In genomic region chrX:73227914-73228605, GRCm38 (mm10) we compare ENCODE assay signal across 8 mouse cellular contexts. TPM values are rescaled to one million over a fixed set of nuclear protein-coding genes. Genes with fewer than 3 reads are reported as not detected.
A peak's percentile ranks its signal among the peaks of the same experiment; 100 is the strongest.
DNase-seq lines count a peak whose midpoint lies in the region; ATAC-seq lines count a peak whose summit lies in the region.

Gene F8a, plus strand, starts transcription at chrX:73228291.

- 20% methylated on average over 39 of the region's 39 CpGs for WGBS in intestine, embryonic 15.5 days

- H3K9me3 ChIP-seq in intestine, embryonic 15.5 days: no peaks in the 10 kb centered on the region

- peak within 1 kb of the TSS; percentile 64 for H3K9ac ChIP-seq in intestine, embryonic 15.5 days

- no peaks in the 10 kb centered on the region for H3K36me3 ChIP-seq in intestine, embryonic 15.5 days

- H3K27ac ChIP-seq in intestine, embryonic 15.5 days: peak within 1 kb of the TSS; percentile 87

- H3K4me3 ChIP-seq in intestine, embryonic 15.5 days (replicated peaks): peak within 1 kb of the TSS; percentile 62

- DNase-seq in adrenal gland, adult 2 months: peak; percentile 89
- peak; percentile 84 for DNase-seq in embryo, embryonic 11 days
- DNase-seq in gastrocnemius, postnatal 25 days: peak; percentile 78
- DNase-seq in left cerebral cortex, postnatal 25 days (ENCODE audit: low spot score in 2 of 2): peak; percentile 68 to 87
- DNase-seq in mesoderm, embryonic 11.5 days (ENCODE audit: low read depth, low spot score): peak; percentile 81
- DNase-seq in right cerebral cortex, postnatal 25 days: peak; percentile 70
- peak; percentile 64 to 72 for DNase-seq in urinary bladder, postnatal 36 days (ENCODE audit: low spot score in 2 of 2)

- H3K4me2 ChIP-seq in intestine, embryonic 15.5 days (replicated peaks): peak within 1 kb of the TSS; percentile 76

- no peaks in the 10 kb centered on the region; the same call in 1 of the 2 replicates for H3K27me3 ChIP-seq in intestine, embryonic 15.5 days (replicated peaks)

- H3K4me1 ChIP-seq in intestine, embryonic 15.5 days (replicated peaks): no peaks in the 10 kb centered on the region

- peak; percentile 98 for ATAC-seq in intestine, embryonic 15.5 days

- intact Hi-C loops in left cerebral cortex, postnatal 25 days (cut with DNase I): loop anchor here (5.0 to 10.0 kb wide), 3 partner anchors 114 to 264 kb away; partner anchors contain the start of genes Pnma3 and Zfp275

RNA-seq across cellular contexts. Expression of gene F8a, which starts in this region (rescaled TPM):
- 10 to 100 TPM in 1 of 2 experiments, 1 to 10 TPM in 1; 8.0 to 11.8 TPM for total RNA-seq in adrenal gland, adult 2 months (2021)
- 50.8 and 53.5 TPM in 2 replicates for polyA plus RNA-seq in adrenal gland, adult 2 months (2012; rRNA removed)
- 1 to 10 TPM; 6.3 to 7.7 TPM for total RNA-seq in gastrocnemius, postnatal 25 days (2021)
- 13.4 and 14.6 TPM in 2 replicates for polyA plus RNA-seq in intestine, embryonic 15.5 days (2015; fragmentation: Nextera tagmentation; extraction: Ambion mirVana)
- total RNA-seq in left cerebral cortex, postnatal 25 days (2021): 10 to 100 TPM; 15.0 to 21.2 TPM

Comparison
In these comparisons a context has a peak if more than half of its experiments do, and no peak if none do; other contexts are left out.
1. Peak in every context shown above with its lines: DNase-seq, ATAC-seq, H3K4me3 ChIP-seq and H3K27ac ChIP-seq.